Mouse (Mus musculus): ENCODE results near the gene Rilp. TPM values are rescaled to one million over a fixed set of nuclear protein-coding genes. Genes with fewer than 3 reads are reported as not detected.
"Not testable (repeated sequence)": the region's sequence is repeated elsewhere in the genome, so short reads cannot be mapped to it uniquely, and the experiment has no call there.

Gene Rilp
- polyA plus RNA-seq, 1 experiment: not detected

- Histone ChIP-seq H3K9ac (ENCODE audit: low read depth, poor library complexity, severe bottlenecking) (no peak overlapping the region), H3K27ac (ENCODE audit: insufficient read depth, low read length) (no peak overlapping the region), H3K36me3 (ENCODE audit: control insufficient read depth, insufficient read depth, low read length, poor library complexity, severe bottlenecking) (no peaks in the 10 kb centered on the region), H3K9me3 (replicated peaks; ENCODE audit: control insufficient read depth, insufficient read depth, low read length, poor library complexity, severe bottlenecking) (no peaks in the 10 kb centered on the region), H3K4me1 (ENCODE audit: control insufficient read depth, insufficient read depth, low read length) (peaks cover 8% of the 10 kb centered on the region), H3K27me3 (ENCODE audit: control insufficient read depth, insufficient read depth, low read length, poor library complexity, severe bottlenecking) (no peaks in the 10 kb centered on the region), H3K4me3 (ENCODE audit: low read depth, low read length) (no peak overlapping the region)
- TF ChIP-seq EP300 (IDR thresholded peaks at IDR 0.05; ENCODE audit: insufficient read depth, low read depth, low read length): 0 out of 2 replicates have a peak, but pooled peaks have one; percentile 37
- no peak for TF ChIP-seq POLR2A (IDR thresholded peaks at IDR 0.05; ENCODE audit: insufficient read depth, low read length)
- TF ChIP-seq CTCF (IDR thresholded peaks at IDR 0.05; ENCODE audit: low read depth, low read length): no peak
Observed at GRCm38 (mm10) chr11:75549658-75550111, 39.8 kb downstream of the Rilp start.

DNA sequence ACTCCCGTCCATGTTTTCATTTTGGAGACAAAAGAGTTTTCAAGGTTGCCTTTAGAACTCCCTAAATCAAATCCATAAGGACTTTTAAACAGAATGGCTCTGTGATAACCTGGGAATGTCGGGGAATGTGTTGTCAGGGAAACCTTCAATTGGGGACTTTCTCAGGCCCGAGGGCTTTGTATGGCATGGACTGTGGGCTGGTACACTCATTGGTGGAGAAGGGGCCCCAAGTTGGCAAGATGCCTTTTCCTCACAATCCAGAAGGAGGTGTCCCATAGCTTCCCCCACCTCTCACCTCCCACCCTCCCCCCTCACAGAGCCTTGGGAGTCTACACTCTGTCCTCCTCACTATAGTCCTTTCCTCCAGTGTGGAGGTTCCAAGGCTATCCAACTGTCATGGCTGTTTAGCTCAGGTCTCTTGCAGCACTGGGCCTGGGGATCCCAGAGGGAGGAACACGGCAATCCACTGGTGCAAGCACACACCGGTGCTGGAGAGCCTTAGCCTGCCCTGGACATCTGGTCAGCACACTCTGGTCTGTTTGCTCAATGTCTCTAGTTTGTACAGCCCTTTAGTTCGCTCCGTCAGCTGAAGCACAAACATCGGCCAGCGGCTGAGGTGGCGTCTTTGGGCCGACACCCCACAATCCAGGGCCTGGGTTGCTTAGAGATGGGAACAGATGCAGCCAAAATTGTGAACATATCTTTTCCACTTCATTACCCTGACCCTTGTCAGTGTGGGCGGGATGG, 40.5 kb downstream of the Rilp start:
- Histone ChIP-seq H3K9ac (ENCODE audit: low read depth, poor library complexity, severe bottlenecking) (no peak overlapping the region), H3K27ac (ENCODE audit: insufficient read depth, low read length) (no peak overlapping the region), H3K4me3 (ENCODE audit: low read depth, low read length) (no peak overlapping the region), H3K36me3 (ENCODE audit: control insufficient read depth, insufficient read depth, low read length, poor library complexity, severe bottlenecking) (no peaks in the 10 kb centered on the region), H3K9me3 (replicated peaks; ENCODE audit: control insufficient read depth, insufficient read depth, low read length, poor library complexity, severe bottlenecking) (no peaks in the 10 kb centered on the region), H3K4me1 (ENCODE audit: control insufficient read depth, insufficient read depth, low read length) (peaks cover 8% of the 10 kb centered on the region), H3K27me3 (ENCODE audit: control insufficient read depth, insufficient read depth, low read length, poor library complexity, severe bottlenecking) (no peaks in the 10 kb centered on the region)
- TF ChIP-seq POLR2A (IDR thresholded peaks at IDR 0.05; ENCODE audit: insufficient read depth, low read length) (no peak), CTCF (IDR thresholded peaks at IDR 0.05; ENCODE audit: low read depth, low read length) (no peak), EP300 (IDR thresholded peaks at IDR 0.05; ENCODE audit: insufficient read depth, low read depth, low read length) (no peak)

- peaks cover 8% of the 10 kb centered on the region for H3K4me1 ChIP-seq (ENCODE audit: control insufficient read depth, insufficient read depth, low read length)
- H3K4me3 ChIP-seq (ENCODE audit: low read depth, low read length): no peak overlapping the region
- TF ChIP-seq CTCF (IDR thresholded peaks at IDR 0.05; ENCODE audit: low read depth, low read length) (no peak), EP300 (IDR thresholded peaks at IDR 0.05; ENCODE audit: insufficient read depth, low read depth, low read length) (no peak), POLR2A (IDR thresholded peaks at IDR 0.05; ENCODE audit: insufficient read depth, low read length) (no peak)
- no peaks in the 10 kb centered on the region for H3K27me3 ChIP-seq (ENCODE audit: control insufficient read depth, insufficient read depth, low read length, poor library complexity, severe bottlenecking)
- H3K9ac ChIP-seq (ENCODE audit: low read depth, poor library complexity, severe bottlenecking): 0 out of 2 replicates have a peak overlapping the region, but pooled peaks have one; percentile 4
- H3K9me3 ChIP-seq (replicated peaks; ENCODE audit: control insufficient read depth, insufficient read depth, low read length, poor library complexity, severe bottlenecking): no peaks in the 10 kb centered on the region
- no peaks in the 10 kb centered on the region for H3K36me3 ChIP-seq (ENCODE audit: control insufficient read depth, insufficient read depth, low read length, poor library complexity, severe bottlenecking)
- H3K27ac ChIP-seq (ENCODE audit: insufficient read depth, low read length): no peak overlapping the region
Observed at GRCm38 (mm10) chr11:75551321-75551720, 41.4 kb downstream of the Rilp start.

GRCm38 (mm10) chr11:75551961-75552441, 42.1 kb downstream of the Rilp start:
- peak overlapping the region; percentile 4; the same call in 1 of the 2 replicates for H3K9ac ChIP-seq (ENCODE audit: low read depth, poor library complexity, severe bottlenecking)
- no peaks in the 10 kb centered on the region for H3K9me3 ChIP-seq (replicated peaks; ENCODE audit: control insufficient read depth, insufficient read depth, low read length, poor library complexity, severe bottlenecking)
- 0 out of 2 replicates have a peak, but pooled peaks have one; percentile 60 for TF ChIP-seq EP300 (IDR thresholded peaks at IDR 0.05; ENCODE audit: insufficient read depth, low read depth, low read length)
- TF ChIP-seq POLR2A (IDR thresholded peaks at IDR 0.05; ENCODE audit: insufficient read depth, low read length): no peak
- no peaks in the 10 kb centered on the region for H3K36me3 ChIP-seq (ENCODE audit: control insufficient read depth, insufficient read depth, low read length, poor library complexity, severe bottlenecking)
- H3K4me3 ChIP-seq (ENCODE audit: low read depth, low read length): no peak overlapping the region; the same call in 1 of the 2 replicates
- peak overlapping the region; percentile 4 for H3K27ac ChIP-seq (ENCODE audit: insufficient read depth, low read length)
- peaks cover 9% of the 10 kb centered on the region for H3K4me1 ChIP-seq (ENCODE audit: control insufficient read depth, insufficient read depth, low read length)
- no peaks in the 10 kb centered on the region for H3K27me3 ChIP-seq (ENCODE audit: control insufficient read depth, insufficient read depth, low read length, poor library complexity, severe bottlenecking)

DNA sequence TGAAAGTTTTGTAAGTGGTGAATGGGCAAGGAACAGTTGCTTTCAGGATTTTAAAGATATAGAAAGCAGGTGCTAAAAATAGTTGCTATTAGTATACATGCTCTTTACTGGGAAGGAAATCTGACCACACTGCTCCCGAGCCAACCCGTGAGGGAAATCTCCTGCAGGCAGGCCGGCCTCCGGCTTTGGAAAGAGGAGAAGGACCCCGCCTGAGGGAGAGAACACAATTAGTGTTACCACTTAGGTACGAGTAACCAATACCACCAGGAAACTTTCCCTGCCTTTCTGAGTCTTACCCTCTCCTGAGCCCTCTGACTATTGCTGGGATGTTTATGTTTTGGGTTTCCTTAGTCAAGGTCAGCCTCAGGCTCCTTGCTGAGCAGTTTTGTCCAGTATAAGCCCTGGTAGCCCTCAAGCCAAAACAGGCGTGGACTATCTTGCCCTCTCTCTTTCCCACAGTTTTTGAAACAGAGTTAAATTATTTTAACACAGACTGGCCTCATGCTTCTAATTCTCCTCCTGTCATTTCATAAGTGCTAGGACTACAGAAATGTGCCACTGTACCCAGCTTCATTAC, 43.1 kb downstream of the Rilp start:
- no peak for TF ChIP-seq POLR2A (IDR thresholded peaks at IDR 0.05; ENCODE audit: insufficient read depth, low read length)
- no peak overlapping the region for H3K9ac ChIP-seq (ENCODE audit: low read depth, poor library complexity, severe bottlenecking)
- no peaks in the 10 kb centered on the region for H3K27me3 ChIP-seq (ENCODE audit: control insufficient read depth, insufficient read depth, low read length, poor library complexity, severe bottlenecking)
- H3K27ac ChIP-seq (ENCODE audit: insufficient read depth, low read length): peak overlapping the region; percentile 15; the same call in 1 of the 2 replicates
- H3K4me3 ChIP-seq (ENCODE audit: low read depth, low read length): no peak overlapping the region
- H3K4me1 ChIP-seq (ENCODE audit: control insufficient read depth, insufficient read depth, low read length): peaks cover 9% of the 10 kb centered on the region
- no peaks in the 10 kb centered on the region for H3K9me3 ChIP-seq (replicated peaks; ENCODE audit: control insufficient read depth, insufficient read depth, low read length, poor library complexity, severe bottlenecking)
- H3K36me3 ChIP-seq (ENCODE audit: control insufficient read depth, insufficient read depth, low read length, poor library complexity, severe bottlenecking): no peaks in the 10 kb centered on the region

GRCm38 (mm10) chr11:75556006-75556405, 46.1 kb downstream of the Rilp start:
- not testable (repeated sequence) for H3K9me3 ChIP-seq (replicated peaks; ENCODE audit: control insufficient read depth, insufficient read depth, low read length, poor library complexity, severe bottlenecking); H3K36me3 ChIP-seq (ENCODE audit: control insufficient read depth, insufficient read depth, low read length, poor library complexity, severe bottlenecking); H3K4me3 ChIP-seq (ENCODE audit: low read depth, low read length); H3K27ac ChIP-seq (ENCODE audit: insufficient read depth, low read length); H3K27me3 ChIP-seq (ENCODE audit: control insufficient read depth, insufficient read depth, low read length, poor library complexity, severe bottlenecking); H3K4me1 ChIP-seq (ENCODE audit: control insufficient read depth, insufficient read depth, low read length); H3K9ac ChIP-seq (ENCODE audit: low read depth, poor library complexity, severe bottlenecking)
- peak; percentile 14 for TF ChIP-seq CTCF (IDR thresholded peaks at IDR 0.05; ENCODE audit: low read depth, low read length)
